Mouse (Mus musculus) erythroblast, adult 5-6 weeks (primary cell): ENCODE data around the gene Kmt5b. TPM values are rescaled to one million over a fixed set of nuclear protein-coding genes. Genes with fewer than 3 reads are reported as not detected.
A peak's percentile ranks its signal among the peaks of the same experiment; 100 is the strongest.

Experiments used
- ATAC-seq: replicated peaks from 2 replicates; pipeline ENCODE4 v1.8.0; 2016; ENCODE audit warnings: moderate number of reproducible peaks, mild to moderate bottlenecking, moderate TSS enrichment, inconsistent platforms; ENCODE audit not compliant: poor library complexity, low FRiP score, severe bottlenecking
- total RNA-seq, 2 experiments: library from RNA; stranded (forward) in 1 of 2; stranded (reverse) in 1 of 2; fragments of 150-400 nt in 1 of 2; fragments of 200-764, 138-1000 nt in 1 of 2; gene quantifications; 2 replicates each; pipeline versions ENCODE4 v1.2.3 to v1.2.4; 2015 to 2017; ENCODE audit warnings: low replicate concordance in 2 of 2

Gene Kmt5b
- total RNA-seq (2015; ENCODE audit: low replicate concordance): 21.3 and 35.0 TPM in 2 replicates
- total RNA-seq (2017; ENCODE audit: low replicate concordance): 40.5 and 58.8 TPM in 2 replicates

DNA sequence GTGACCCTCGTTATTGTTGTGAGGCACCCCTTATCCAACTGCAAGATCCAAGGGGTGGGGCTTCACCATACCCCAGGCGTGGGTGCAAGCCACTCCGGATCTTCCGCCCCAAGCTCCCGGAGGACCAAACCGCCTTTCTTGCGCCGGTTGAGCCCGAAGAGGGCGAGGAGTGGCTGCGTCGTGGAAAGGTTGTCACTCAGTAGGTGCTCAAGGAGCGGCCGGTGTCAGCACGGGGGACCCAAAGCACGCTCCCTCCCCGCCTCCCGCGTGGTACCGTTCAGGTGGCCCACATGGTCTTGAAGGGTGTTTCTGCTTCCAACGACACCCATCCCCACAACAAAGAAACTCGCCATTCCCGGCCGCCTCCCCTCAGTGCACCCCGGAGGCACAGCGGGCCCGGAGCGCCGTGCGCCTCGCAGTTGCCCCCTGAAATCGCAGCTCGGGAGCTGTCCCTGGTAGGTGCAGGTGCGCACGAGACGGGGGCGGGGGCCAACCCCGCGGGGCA, at the start of gene Kmt5b:
TSS of gene Kmt5b (plus strand) at position 146 of the 505 bp plus-strand sequence.
- ATAC-seq: peak; percentile 6; the same call in 1 of the 2 replicates

DNA sequence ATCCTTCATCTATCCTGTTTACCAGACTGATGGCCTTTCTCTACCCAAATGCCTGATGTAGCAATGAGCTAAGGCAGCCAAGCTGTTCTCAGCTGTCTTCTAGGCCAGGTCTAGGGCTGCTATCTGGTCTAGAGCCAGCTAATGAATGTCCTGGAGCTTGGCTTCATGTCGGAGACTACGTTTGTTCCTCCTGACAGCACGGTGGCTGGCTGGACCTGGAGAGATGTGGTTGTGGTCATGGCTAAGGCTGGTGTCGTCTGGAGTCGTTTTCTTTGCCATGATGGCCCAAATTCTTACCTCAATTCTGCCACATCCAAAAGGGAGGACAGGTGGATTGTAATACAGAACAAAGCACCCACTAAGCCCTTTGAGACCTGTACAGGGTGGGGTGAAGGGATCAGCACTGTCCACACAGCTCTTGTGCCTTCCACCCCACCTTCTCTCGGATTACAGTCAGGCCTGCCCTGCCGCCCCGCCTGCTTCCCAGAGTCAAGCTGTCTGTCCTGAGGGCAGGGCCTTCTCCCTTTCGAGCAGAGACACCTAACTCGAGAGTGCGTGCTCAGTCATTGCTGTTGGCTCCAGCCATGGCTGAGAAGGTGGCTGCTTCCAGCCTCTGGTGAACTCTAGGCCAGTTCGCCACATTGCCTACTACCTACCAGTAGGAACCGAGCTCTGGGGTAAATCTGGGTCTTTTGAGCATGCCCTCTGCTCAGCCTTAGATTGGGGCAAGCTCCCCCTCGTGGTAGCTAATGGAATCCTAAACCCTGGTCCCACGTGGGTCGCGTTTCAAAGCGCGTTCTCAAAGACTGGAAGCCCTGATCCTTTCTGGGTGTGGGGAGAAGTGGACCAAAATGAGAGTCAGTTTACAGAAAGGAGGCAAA, 48.5 kb upstream of the Kmt5b start:
- peak; percentile 55 for ATAC-seq

DNA sequence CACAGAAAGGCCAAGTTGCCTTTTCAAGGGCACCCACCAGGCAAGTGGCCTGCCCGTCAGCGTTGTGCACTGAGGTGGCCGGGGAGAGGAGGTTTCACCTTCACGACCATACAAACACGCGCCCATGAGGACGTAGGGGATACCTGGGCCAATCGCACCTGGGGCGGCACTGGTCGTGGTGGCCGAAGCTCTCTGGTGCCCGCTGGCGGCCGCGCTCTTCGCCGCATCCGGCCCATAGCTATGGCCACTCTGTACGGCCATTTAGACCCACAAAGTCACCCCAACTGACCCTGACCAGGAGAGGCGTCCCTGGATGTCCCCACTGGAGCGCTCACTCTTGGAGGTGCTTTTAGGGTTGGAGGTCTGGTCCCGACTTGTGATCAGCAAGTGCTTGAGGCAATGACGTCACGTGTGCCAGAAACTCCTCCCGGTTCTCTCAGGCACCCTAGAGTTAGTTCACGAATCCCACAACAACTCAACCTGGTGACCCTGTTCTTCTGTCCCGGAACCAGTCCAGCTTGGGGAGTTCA, 47.8 kb upstream of the Kmt5b start:
- ATAC-seq: 0 out of 2 replicates have a peak, but pooled peaks have one; percentile 51

DNA sequence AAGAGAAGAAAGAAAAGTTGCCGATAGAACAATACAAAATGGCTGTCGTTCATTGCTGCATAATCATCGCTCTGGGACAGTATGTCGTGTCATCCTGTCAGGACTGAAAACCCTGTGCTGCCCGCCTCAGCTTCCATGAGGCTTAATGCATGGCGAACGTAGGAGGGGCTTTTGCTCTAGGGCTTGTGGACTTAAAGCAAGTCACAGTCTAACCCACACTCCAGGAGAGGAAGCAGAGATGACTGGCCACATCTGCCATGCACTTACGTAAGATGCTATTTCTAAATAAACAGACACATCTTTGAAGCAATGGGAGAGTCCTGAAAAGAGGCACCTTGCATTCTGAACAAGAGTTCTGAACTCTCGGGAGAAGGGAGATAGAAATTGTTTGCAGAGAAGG, 44.1 kb upstream of the Kmt5b start:
- no peak for ATAC-seq

DNA sequence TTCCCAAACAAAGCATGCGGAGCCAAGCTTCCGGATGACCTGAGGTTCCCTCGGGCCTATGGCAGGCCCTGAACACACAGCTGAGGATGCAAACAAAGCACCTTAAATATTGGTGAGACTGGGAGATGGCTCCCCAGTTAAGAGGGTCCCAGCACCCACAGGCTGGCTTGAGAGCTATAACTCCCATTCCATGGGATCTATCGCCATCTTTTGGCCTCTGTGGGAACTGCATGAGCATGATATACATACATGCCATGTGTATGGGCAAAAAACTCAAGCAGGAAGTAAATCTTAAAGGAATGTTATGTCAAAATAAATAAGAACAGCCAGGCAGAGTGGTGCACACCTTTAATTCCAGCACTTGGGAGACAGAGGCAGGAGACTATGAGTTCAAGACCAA, 43.3 kb upstream of the Kmt5b start:
- 0 out of 2 replicates have a peak, but pooled peaks have one; percentile 46 for ATAC-seq

DNA sequence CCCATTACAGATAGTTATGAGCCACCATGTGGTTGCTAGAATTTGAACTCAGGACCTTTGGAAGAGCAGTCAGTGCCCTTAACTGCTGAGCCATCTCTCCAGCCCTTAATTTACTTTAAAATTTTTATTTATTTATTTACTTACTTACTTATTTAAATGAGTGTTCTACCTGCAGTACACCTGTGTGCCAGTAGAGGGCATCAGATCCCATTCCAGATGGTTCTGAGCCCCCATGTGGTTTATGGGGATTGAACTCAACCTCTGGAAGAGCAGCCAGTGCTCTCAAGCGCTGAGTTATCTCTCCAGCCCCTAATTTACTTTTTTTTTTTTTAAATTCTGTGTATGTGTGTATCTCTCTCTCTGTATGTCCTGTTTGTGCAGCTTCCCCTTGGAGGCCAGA, 42.4 kb upstream of the Kmt5b start:
- 0 out of 2 replicates have a peak, but pooled peaks have one; percentile 51 for ATAC-seq

DNA sequence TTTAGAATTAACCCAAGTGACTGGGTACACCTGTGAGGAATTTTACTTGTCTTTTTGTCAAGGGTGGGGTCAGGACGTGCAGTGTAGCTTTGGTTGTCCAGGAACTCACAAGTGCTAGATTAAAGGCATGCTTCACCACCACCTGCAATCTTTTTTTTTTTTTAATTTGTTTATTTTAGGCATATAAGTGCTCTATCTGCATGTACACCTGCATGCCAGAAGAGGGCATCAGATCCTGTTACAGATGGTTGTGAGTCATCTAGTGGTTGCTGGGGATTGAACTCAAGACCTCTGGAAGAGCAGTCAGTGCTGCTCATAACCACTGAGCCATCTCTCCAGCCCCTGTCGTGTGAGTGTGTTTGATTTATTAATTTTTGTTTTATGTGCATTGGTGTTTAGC, 38.3 kb upstream of the Kmt5b start:
- no peak for ATAC-seq

DNA sequence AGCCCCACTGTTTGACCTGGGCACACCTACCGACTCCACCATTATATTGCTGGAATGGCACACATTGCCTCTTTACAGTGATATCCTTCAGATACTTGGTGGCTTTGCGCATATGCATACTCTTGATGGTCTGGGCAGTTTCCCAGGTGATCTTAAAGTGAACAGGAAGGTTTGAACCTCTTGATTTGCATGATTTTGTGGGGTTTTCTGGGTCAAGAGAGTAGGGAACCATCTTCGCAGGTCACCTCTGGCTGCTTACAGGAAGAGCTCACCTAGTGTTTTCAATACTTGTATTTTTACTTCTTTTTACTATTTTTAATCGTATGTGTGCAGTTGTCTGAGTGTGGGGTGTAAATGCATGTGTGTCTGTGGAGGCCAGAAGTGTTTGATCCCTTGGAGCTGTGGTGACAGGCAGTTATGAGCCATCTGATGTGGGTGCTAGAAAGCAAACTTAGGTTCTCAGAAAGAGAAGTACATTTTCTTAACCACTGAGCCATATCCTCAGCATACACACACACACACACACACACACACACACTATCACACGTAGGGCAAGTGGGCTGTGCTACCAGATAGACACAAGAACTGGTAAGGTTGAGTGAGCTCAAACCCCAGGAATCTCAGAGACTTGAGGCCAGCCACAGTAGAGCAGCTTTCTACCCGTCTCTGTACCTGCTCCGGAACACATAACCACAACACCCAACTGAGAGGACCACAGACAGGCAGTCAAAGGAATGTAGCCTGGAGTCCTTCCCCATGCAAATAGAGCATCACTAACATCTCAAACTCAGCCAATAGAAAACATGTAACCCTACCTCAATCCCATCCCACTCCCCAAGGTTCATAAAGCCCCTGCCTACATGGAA, 36.2 kb upstream of the Kmt5b start:
- ATAC-seq: no peak

DNA sequence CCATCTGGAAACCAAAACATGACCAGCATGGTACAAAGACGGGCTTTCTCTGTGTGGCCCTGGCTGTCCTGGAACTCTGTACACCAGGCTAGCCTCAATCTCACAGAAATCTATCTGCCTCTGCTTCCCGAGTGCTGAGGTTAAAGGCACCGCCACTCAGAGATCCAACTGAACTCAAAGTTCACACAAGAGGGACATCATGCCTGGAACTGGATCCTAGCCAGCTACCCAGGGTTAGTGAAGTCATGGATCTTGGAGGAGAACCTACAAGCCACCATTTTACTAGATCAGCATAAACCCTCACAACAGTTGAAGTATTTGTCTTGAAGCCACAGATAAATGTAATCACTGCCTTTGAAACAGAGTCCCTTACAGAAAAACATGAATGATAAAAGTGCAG, 31.2 kb upstream of the Kmt5b start:
- no peak for ATAC-seq

- ATAC-seq: no peak
Measured at GRCm38 (mm10) chr19:3739650-3740049, 27.6 kb upstream of the Kmt5b start.

DNA sequence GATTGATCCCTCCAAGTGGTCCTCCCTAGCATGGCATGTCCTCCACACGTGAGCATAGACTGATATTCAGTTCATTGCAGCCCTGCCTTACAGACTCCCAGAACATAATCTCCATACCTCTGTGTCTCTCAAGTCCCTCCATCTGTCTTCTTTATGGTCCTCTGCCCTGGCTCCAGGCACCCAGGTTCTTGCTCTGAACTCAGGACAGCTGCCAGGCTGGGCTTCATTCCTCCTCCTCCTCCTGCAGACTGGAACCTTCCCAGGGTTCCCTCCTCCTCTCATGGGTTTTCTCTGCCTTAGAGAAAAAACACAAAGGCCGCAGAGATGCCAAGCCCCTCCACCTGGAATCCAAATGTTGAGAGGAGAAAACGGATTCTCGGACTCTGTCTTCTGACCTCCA, 24.5 kb upstream of the Kmt5b start:
- no peak for ATAC-seq

DNA sequence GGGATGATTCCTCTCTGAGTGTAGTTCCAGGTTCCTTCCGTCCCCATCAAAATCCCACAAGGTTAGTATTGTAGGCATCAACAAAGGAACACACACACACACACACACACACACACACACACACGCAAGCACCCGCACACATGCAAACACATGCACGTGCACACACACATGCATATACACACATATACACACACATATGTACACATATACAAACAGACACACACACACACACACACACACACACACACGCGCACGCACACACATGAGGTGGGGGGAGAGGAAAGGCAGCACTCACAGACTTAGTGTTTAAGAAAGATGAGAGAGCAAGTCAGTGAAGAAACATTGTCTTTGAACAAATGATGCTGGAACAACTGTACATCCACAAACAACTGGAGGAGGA, 23.9 kb upstream of the Kmt5b start:
- no peak for ATAC-seq

- ATAC-seq: no peak
Measured at GRCm38 (mm10) chr19:3743851-3744512, 23.2 kb upstream of the Kmt5b start.

DNA sequence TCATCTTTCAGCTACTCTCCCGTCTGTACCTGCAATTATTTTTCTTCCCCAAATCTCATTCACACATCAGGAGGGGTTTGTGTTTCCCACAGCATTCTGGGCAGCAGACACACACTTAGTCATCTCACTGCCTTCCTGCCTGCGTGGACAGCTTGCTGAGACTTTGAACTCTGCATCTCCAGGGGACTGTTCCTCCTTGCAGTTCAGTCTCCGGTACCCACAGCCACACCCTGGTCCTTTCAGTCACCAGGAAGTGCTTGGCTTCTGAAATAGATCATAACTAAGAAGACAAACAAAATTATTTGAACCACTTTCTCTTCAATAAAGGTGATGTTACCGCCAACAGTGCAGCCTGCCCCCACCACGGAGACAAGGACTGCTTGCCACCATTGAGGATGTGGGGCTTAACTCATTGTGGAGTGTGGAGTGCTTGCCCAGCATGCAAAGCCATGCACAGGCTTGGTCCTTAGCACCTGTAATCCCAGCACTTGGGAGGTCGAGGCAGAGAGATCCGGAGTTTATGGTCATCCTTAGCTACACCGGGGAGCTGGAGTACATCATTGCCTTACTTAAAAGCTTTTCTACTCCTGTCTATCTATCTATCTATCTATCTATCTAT, 14.5 kb upstream of the Kmt5b start:
- ATAC-seq: no peak

- no peak for ATAC-seq
Measured at GRCm38 (mm10) chr19:3753240-3753633, 14.0 kb upstream of the Kmt5b start.

DNA sequence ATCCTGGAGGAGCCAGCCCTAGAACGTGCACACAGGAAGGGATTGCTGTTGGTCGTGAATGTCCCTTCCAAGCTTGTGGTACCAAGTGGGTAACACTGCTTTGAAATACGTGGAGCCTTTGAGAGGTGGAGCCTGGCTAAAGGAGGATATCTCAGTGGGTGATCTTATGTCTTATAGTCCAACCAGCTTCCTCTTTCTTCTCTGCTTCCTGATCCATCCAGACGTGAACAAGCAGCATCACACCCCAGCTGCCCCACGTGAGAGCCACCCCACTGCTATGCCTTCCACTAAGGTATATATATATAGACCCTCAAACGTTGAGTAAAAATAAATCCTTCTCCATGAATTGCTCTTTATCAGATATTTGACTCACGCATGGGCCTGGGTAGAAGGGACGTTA, 13.5 kb upstream of the Kmt5b start:
- ATAC-seq: no peak

DNA sequence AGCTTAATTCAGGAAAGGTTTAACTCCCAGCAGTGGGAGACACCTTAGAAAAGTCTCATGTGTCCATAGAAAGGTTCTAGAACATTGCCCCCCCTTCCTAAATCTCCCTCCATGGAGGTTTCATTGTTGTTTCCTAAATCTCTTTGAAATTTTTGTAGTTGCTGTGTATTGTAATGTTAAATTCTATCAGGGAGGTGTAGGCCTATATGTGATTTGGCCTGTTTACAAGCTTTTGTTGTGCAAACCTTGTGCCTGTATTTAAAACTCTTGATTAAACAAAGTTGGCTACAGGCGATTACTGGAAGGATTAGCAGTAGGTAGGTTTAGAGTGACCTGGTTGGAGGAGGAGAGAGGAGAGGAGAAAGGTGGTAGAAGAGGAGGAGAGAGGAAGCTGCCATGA, 9.4 kb upstream of the Kmt5b start:
- no peak for ATAC-seq

GRCm38 (mm10) chr19:3765221-3765820, 1.9 kb upstream of the Kmt5b start:
- ATAC-seq: no peak

DNA sequence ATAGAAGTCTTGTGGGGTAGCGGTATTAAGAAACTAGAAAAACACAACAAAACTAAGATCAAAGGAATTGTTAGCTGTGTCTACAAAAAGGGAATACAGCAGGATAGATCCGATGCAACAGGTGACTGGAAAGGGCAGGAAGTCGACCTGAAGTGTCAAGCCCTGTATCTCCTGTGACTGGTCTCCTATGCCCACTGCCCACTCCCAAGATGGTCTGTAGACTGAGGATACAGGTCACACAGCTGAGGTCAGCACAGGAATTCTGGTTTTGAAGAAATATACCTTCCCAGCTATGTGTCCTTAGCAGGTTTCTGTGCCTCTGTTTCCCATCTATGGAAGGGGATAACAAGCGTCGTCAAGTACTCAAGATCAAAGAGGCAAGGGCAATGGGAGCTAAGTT, 843 bp upstream of the Kmt5b start:
- no peak for ATAC-seq
